Mouse (Mus musculus) CH12F3 (cell line): ENCODE measurements around the gene Fads3.

Source experiments
- in situ Hi-C: fragments of 300-500 bp; cut with MboI; formaldehyde crosslinking; loops from 2 replicates; pipeline ENCODE4 v1.14.3; 2020; ENCODE audit warnings: low sequenced_read_pairs

Fads3 gene

GRCm38 (mm10) chr19:10045707-10046106 lies 4.3 kb downstream of the Fads3 start:
- in situ Hi-C loops: no loop called here

GRCm38 (mm10) chr19:10046346-10046745 lies 5.0 kb downstream of the Fads3 start:
- in situ Hi-C loops: no loop called here

GRCm38 (mm10) chr19:10046983-10047382 lies 5.6 kb downstream of the Fads3 start:
- in situ Hi-C loops: no loop called here

- in situ Hi-C loops: no loop called here
These were observed 8.2 kb downstream of the Fads3 start for GRCm38 (mm10) chr19:10049533-10049932.

- in situ Hi-C loops: no loop called here
These were observed 9.1 kb downstream of the Fads3 start for GRCm38 (mm10) chr19:10050438-10050837.

- in situ Hi-C loops: no loop called here
These were observed 11.3 kb downstream of the Fads3 start for GRCm38 (mm10) chr19:10052698-10053097.

- in situ Hi-C loops: no loop called here
These were observed 12.4 kb downstream of the Fads3 start for GRCm38 (mm10) chr19:10053692-10054260.

- in situ Hi-C loops: no loop called here
These were observed 13.1 kb downstream of the Fads3 start for GRCm38 (mm10) chr19:10054361-10055075.

- in situ Hi-C loops: no loop called here
These were observed 13.9 kb downstream of the Fads3 start for GRCm38 (mm10) chr19:10055261-10055660.

- in situ Hi-C loops: no loop called here
These were observed 14.7 kb downstream of the Fads3 start for GRCm38 (mm10) chr19:10055783-10056660.

GRCm38 (mm10) chr19:10056686-10057085 lies 15.3 kb downstream of the Fads3 start:
- in situ Hi-C loops: no loop called here

GRCm38 (mm10) chr19:10057486-10058351 lies 16.4 kb downstream of the Fads3 start:
- in situ Hi-C loops: no loop called here

GRCm38 (mm10) chr19:10058352-10058825 lies 17.0 kb downstream of the Fads3 start:
- in situ Hi-C loops: no loop called here

GRCm38 (mm10) chr19:10058876-10059427 lies 17.6 kb downstream of the Fads3 start:
- in situ Hi-C loops: no loop called here

- in situ Hi-C loops: no loop called here
These were observed 18.7 kb downstream of the Fads3 start for GRCm38 (mm10) chr19:10059911-10060567.

GRCm38 (mm10) chr19:10060783-10061590 lies 19.6 kb downstream of the Fads3 start:
- in situ Hi-C loops: no loop called here

- in situ Hi-C loops: no loop called here
These were observed 20.3 kb downstream of the Fads3 start for GRCm38 (mm10) chr19:10061624-10062023.

- in situ Hi-C loops: no loop called here
These were observed 20.9 kb downstream of the Fads3 start for GRCm38 (mm10) chr19:10062292-10062691.

- in situ Hi-C loops: no loop called here
These were observed 21.5 kb downstream of the Fads3 start for GRCm38 (mm10) chr19:10062862-10063261.
